Mouse (Mus musculus): ENCODE measurements around the gene Ccdc163. TPM values are rescaled to one million over a fixed set of nuclear protein-coding genes. Genes with fewer than 3 reads are reported as not detected.

Ccdc163 gene
- polyA plus RNA-seq, 1 experiment from 2014 or later, result 25.2 TPM

GRCm38 (mm10) chr4:116782171-116782570 lies 73.9 kb downstream of the Ccdc163 start:
- no peaks in the 10 kb centered on the region for H3K36me3 ChIP-seq
- H3K9me3 ChIP-seq, result no peaks in the 10 kb centered on the region
- H3K4me3 ChIP-seq, result no peak overlapping the region
- H3K4me2 ChIP-seq (replicated peaks), result no peak overlapping the region
- H3K9ac ChIP-seq, result no peak overlapping the region
- WGBS, result 15% methylated on average over 8 of the region's 8 CpGs
- H3K27me3 ChIP-seq, result no peaks in the 10 kb centered on the region
- H3K4me1 ChIP-seq, result no peaks in the 10 kb centered on the region
- no peak overlapping the region for H3K27ac ChIP-seq
- no peak for ATAC-seq (ENCODE audit: insufficient number of reproducible peaks, insufficient read depth, low FRiP score, low TSS enrichment)

- 100% methylated on average over 1 of the region's 1 CpGs for WGBS
- no peak overlapping the region for H3K4me3 ChIP-seq
- no peaks in the 10 kb centered on the region for H3K36me3 ChIP-seq
- H3K4me2 ChIP-seq (replicated peaks), result no peak overlapping the region
- no peaks in the 10 kb centered on the region for H3K9me3 ChIP-seq
- H3K27ac ChIP-seq, result no peak overlapping the region
- H3K9ac ChIP-seq, result no peak overlapping the region
- H3K27me3 ChIP-seq, result no peaks in the 10 kb centered on the region
- ATAC-seq (ENCODE audit: insufficient number of reproducible peaks, insufficient read depth, low FRiP score, low TSS enrichment), result no peak
- H3K4me1 ChIP-seq, result 0 out of 2 replicates have a peak, but pooled peaks cover 4% of the 10 kb centered on the region
Measured at GRCm38 (mm10) chr4:116786587-116786986, 78.3 kb downstream of the Ccdc163 start.

DNA sequence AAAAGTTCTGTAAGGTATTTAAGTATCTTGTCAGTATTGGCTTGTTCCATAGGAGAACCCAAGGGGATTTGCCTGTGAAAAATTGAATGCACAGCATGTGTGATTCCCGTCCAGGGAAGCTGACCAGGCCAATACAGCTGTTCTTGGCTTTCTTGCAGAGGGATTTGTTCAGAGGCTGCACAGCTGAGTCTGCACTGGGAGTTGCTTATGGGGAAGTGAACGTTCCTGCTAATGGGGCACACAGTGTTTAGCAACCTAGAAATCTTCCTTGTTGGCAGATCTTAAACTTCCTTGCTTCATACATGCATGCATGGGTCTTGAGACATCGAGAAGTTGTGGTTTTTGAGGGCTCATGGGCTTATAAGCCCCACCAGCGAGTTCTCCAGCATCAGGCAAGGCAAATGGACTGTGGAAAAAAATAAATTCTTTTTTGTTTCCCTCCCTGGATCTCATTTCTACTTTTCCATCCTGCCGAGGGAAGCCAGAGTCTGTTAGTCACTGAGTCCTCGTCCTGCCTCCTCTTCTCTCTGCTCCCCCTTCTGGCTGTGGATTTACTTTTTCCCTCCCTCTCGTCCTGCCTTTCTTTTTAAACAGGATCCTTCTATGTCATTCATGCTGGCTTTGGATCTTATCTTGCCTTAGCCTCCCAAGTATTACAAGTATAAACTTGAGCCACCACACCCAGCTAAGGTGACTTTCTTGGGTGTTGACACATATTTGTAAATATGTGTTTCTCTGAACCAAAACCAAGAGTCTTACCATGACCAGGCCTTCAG lies 79.9 kb downstream of the Ccdc163 start:
- Histone ChIP-seq H3K4me1 (0 out of 2 replicates have a peak, but pooled peaks cover 4% of the 10 kb centered on the region), H3K9ac (no peak overlapping the region), H3K27me3 (no peaks in the 10 kb centered on the region), H3K4me3 (no peak overlapping the region), H3K27ac (0 out of 2 replicates have a peak overlapping the region, but pooled peaks have one; percentile 65), H3K4me2 (replicated peaks) (no peak overlapping the region), H3K9me3 (no peaks in the 10 kb centered on the region), H3K36me3 (no peaks in the 10 kb centered on the region)
- ATAC-seq (ENCODE audit: insufficient number of reproducible peaks, insufficient read depth, low FRiP score, low TSS enrichment), result no peak
- 41% methylated on average over 7 of the region's 7 CpGs for WGBS

DNA sequence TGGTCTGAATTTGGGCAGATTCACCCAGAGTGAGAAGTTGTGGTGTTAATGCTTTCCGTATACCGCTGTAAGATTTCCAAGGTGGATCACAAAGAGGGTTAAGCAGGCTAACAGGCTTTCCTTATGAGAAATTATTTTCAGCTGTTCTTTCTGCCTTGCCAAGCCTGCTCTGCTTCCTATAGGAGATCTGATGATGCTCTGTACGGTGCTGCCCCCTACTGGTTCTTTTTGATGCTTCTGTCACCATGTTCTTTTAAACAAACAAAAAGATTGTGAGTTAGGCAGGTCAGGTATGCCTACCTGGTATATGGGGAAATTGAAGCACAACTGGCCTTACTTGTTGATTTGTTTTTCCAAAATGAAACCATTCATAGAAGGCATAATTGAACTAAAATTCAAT lies 80.6 kb downstream of the Ccdc163 start:
- Histone ChIP-seq H3K4me1 (0 out of 2 replicates have a peak, but pooled peaks cover 4% of the 10 kb centered on the region), H3K27ac (0 out of 2 replicates have a peak overlapping the region, but pooled peaks have one; percentile 65), H3K4me2 (replicated peaks) (0 out of 2 replicates have a peak overlapping the region, but pooled peaks have one; percentile 16), H3K36me3 (no peaks in the 10 kb centered on the region), H3K9me3 (no peaks in the 10 kb centered on the region), H3K4me3 (no peak overlapping the region), H3K9ac (no peak overlapping the region), H3K27me3 (no peaks in the 10 kb centered on the region)
- peak; percentile 56; the same call in 1 of the 2 replicates for ATAC-seq (ENCODE audit: insufficient number of reproducible peaks, insufficient read depth, low FRiP score, low TSS enrichment)
- WGBS, result 2% methylated on average over 3 of the region's 3 CpGs

DNA sequence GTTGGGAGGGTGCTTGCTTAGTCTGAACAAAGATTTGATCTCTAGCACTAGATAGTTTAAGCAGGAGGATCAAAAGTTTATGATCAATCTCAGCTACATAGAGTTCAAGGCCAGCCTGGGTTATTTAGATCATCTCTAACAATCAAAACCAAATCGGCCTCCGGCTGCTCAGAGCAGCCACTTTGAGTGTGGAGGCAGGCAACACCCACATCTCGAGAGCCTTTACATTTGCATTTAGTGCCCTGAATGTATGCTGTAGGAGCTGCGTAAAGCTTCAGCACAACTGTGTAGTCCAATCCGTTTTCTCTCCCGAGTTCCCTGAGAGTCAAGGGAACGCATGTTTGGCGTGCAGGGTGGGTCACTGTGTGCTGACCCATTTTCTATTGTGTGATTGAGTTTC lies 84.1 kb downstream of the Ccdc163 start:
- 88% methylated on average over 8 of the region's 8 CpGs for WGBS
- Histone ChIP-seq H3K9ac (no peak overlapping the region), H3K4me1 (0 out of 2 replicates have a peak, but pooled peaks cover 4% of the 10 kb centered on the region), H3K4me3 (no peak overlapping the region), H3K9me3 (no peaks in the 10 kb centered on the region), H3K36me3 (no peaks in the 10 kb centered on the region), H3K27ac (no peak overlapping the region), H3K27me3 (no peaks in the 10 kb centered on the region), H3K4me2 (replicated peaks) (no peak overlapping the region)
- no peak for ATAC-seq (ENCODE audit: insufficient number of reproducible peaks, insufficient read depth, low FRiP score, low TSS enrichment)

- H3K4me1 ChIP-seq, result no peaks in the 10 kb centered on the region
- H3K27me3 ChIP-seq, result no peaks in the 10 kb centered on the region
- ATAC-seq (ENCODE audit: insufficient number of reproducible peaks, insufficient read depth, low FRiP score, low TSS enrichment), result no peak
- H3K9ac ChIP-seq, result no peak overlapping the region
- H3K4me3 ChIP-seq, result no peak overlapping the region
- H3K9me3 ChIP-seq, result no peaks in the 10 kb centered on the region
- H3K27ac ChIP-seq, result no peak overlapping the region
- H3K36me3 ChIP-seq, result no peaks in the 10 kb centered on the region
- H3K4me2 ChIP-seq (replicated peaks), result no peak overlapping the region
- WGBS, result 74% methylated on average over 2 of the region's 2 CpGs
Measured at GRCm38 (mm10) chr4:116794273-116794672, 86.0 kb downstream of the Ccdc163 start.

- 78% methylated on average over 1 of the region's 1 CpGs for WGBS
- Histone ChIP-seq H3K4me2 (replicated peaks) (no peak overlapping the region), H3K27me3 (no peaks in the 10 kb centered on the region), H3K9me3 (no peaks in the 10 kb centered on the region), H3K36me3 (0 out of 2 replicates have a peak, but pooled peaks cover under 1% of the 10 kb centered on the region), H3K27ac (no peak overlapping the region), H3K4me3 (no peak overlapping the region), H3K4me1 (no peaks in the 10 kb centered on the region), H3K9ac (no peak overlapping the region)
- no peak for ATAC-seq (ENCODE audit: insufficient number of reproducible peaks, insufficient read depth, low FRiP score, low TSS enrichment)
Measured at GRCm38 (mm10) chr4:116796442-116797110, 88.3 kb downstream of the Ccdc163 start.

DNA sequence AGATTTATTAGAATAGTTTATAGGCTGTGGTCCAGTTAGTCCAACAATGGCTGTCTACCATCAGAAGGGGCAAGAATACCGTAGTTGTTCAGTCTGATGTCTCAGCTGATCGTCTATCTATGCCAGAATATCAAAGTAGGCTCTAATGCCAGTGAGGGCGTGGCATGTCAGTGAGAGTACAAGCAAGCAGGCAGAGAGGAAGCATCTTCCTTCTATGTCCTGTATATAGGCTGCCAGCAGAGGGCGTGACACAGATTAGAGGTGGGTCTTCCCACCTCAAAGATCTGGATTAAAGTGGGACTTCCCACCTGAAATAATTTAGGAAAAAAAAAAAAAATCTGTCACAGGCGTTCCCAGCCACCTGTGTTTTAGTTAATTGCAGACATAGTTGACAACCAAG lies 91.6 kb downstream of the Ccdc163 start:
- no peaks in the 10 kb centered on the region for H3K9me3 ChIP-seq
- H3K4me2 ChIP-seq (replicated peaks), result no peak overlapping the region
- H3K9ac ChIP-seq, result no peak overlapping the region
- H3K27ac ChIP-seq, result no peak overlapping the region
- H3K4me3 ChIP-seq, result no peak overlapping the region
- WGBS, result 36% methylated on average over 5 of the region's 5 CpGs
- H3K36me3 ChIP-seq, result peaks cover 32% of the 10 kb centered on the region
- no peaks in the 10 kb centered on the region for H3K4me1 ChIP-seq
- H3K27me3 ChIP-seq, result no peaks in the 10 kb centered on the region
- ATAC-seq (ENCODE audit: insufficient number of reproducible peaks, insufficient read depth, low FRiP score, low TSS enrichment), result no peak

Other genes with a start within 250 kb of the Ccdc163 start
- 21.7 and 24.9 TPM in 2 replicates for gene Mast2, start 244.3 kb upstream of the Ccdc163 start, polyA plus RNA-seq (2016; fragmentation: Nextera tagmentation; extraction: Ambion mirVana)
- gene Ipp, start 201.0 kb upstream of the Ccdc163 start, polyA plus RNA-seq (2016; fragmentation: Nextera tagmentation; extraction: Ambion mirVana), result 16.1 and 16.2 TPM in 2 replicates
- 21.5 and 21.6 TPM in 2 replicates for gene Tmem69, start 152.6 kb upstream of the Ccdc163 start, polyA plus RNA-seq (2016; fragmentation: Nextera tagmentation; extraction: Ambion mirVana)
- gene Gpbp1l1, start 150.9 kb upstream of the Ccdc163 start, polyA plus RNA-seq (2016; fragmentation: Nextera tagmentation; extraction: Ambion mirVana), result 34.4 and 35.1 TPM in 2 replicates
- 2.5 and 3.1 TPM in 2 replicates for gene Ccdc17, start 111.9 kb upstream of the Ccdc163 start, polyA plus RNA-seq (2016; fragmentation: Nextera tagmentation; extraction: Ambion mirVana)
- 246 and 256 TPM in 2 replicates for gene Nasp, start 80.6 kb upstream of the Ccdc163 start, polyA plus RNA-seq (2016; fragmentation: Nextera tagmentation; extraction: Ambion mirVana)
- 689 and 706 TPM in 2 replicates for gene Akr1a1, start 56.8 kb upstream of the Ccdc163 start, polyA plus RNA-seq (2016; fragmentation: Nextera tagmentation; extraction: Ambion mirVana)
- 1,087 and 1,115 TPM in 2 replicates for gene Prdx1, start 23.0 kb upstream of the Ccdc163 start, polyA plus RNA-seq (2016; fragmentation: Nextera tagmentation; extraction: Ambion mirVana)
- 26.4 and 28.5 TPM in 2 replicates for gene Mmachc, start 103 bp upstream of the Ccdc163 start, polyA plus RNA-seq (2016; fragmentation: Nextera tagmentation; extraction: Ambion mirVana)
- gene Tesk2, start 12.4 kb downstream of the Ccdc163 start, polyA plus RNA-seq (2016; fragmentation: Nextera tagmentation; extraction: Ambion mirVana), result 11.8 TPM in 2 replicates
- 37.7 and 37.9 TPM in 2 replicates for gene Toe1, start 99.1 kb downstream of the Ccdc163 start, polyA plus RNA-seq (2016; fragmentation: Nextera tagmentation; extraction: Ambion mirVana)
- gene Mutyh, start 99.2 kb downstream of the Ccdc163 start, polyA plus RNA-seq (2016; fragmentation: Nextera tagmentation; extraction: Ambion mirVana), result 20.1 and 20.7 TPM in 2 replicates
- 1.1 and 1.5 TPM in 2 replicates for gene Hpdl, start 113.2 kb downstream of the Ccdc163 start, polyA plus RNA-seq (2016; fragmentation: Nextera tagmentation; extraction: Ambion mirVana)
- 1.3 and 1.5 TPM in 2 replicates for gene Zswim5, start 168.9 kb downstream of the Ccdc163 start, polyA plus RNA-seq (2016; fragmentation: Nextera tagmentation; extraction: Ambion mirVana)

Measured in embryonic facial prominence, embryonic 12.5 days (tissue).